Mouse (Mus musculus): ENCODE measurements around the gene Tmem269. TPM values are rescaled to one million over a fixed set of nuclear protein-coding genes. Genes with fewer than 3 reads are reported as not detected.

The Tmem269 gene
- total RNA-seq (2021), result not detected

DNA sequence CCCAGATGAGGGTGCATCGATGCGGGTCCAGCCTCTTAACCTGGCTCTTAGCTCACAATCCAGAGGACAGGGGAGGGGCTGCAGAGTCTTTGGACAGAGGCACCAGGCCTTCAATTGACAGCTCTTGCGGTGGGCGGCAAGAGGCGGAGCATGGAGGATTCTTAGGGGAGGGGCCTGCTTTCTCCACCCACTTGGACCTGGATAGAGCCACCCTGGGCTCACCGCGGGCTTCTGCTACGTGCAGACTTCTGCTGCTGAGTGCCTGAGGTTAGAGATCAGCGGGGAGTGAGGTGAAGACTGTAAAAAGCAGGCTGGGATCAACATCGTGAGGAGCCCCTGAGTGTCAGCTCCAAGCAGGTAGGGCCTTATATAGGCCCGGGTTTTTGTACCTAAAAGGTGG is at the start of gene Tmem269:
Tmem269 (minus strand) TSS at position 49 of the 400 bp plus-strand sequence.
- intact Hi-C loops (cut with DNase I), result no loop called here
- no peak for DNase-seq

DNA sequence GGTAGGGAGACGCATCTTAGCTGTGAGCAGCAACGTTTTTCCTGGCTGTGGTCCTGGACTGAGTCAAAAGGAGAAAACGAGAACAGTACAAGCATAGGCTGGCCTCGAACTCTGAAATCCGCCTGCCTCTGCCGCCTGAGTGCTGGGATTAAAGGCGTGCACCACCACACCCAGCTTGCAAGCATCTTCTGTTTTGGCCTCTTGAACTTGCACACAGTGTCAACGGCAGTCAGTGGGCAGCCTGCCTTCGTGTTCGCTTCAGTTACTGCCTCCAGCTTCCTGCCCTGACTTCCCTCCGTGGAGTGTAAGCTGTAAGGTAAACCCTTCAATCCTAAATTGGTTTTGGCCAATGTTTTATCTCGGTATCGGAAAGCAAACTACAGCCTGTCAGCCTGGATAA is 48.6 kb upstream of the Tmem269 start:
- intact Hi-C loops (cut with DNase I), result no loop called here
- DNase-seq, result no peak

DNA sequence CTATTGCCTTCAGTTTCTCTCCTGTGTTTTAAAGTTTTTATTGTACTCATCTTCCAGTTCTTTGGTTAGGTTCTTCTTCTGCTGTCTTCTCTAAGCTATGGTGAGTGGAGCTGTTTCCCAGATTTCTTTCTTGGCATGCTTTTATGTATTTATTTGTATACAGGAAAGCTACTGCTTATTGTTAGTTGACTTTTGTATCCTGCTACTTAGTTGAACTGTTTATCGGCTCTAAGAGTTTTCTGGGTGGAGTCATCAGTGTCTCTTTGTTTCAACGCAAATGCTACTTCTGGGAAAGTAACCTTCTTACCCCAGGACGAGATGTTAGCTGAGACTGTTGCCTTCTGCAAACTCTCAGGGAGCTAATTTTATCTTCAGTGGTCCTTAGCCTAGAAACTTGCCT is 45.4 kb upstream of the Tmem269 start:
- intact Hi-C loops (cut with DNase I), result no loop called here
- no peak for DNase-seq

DNA sequence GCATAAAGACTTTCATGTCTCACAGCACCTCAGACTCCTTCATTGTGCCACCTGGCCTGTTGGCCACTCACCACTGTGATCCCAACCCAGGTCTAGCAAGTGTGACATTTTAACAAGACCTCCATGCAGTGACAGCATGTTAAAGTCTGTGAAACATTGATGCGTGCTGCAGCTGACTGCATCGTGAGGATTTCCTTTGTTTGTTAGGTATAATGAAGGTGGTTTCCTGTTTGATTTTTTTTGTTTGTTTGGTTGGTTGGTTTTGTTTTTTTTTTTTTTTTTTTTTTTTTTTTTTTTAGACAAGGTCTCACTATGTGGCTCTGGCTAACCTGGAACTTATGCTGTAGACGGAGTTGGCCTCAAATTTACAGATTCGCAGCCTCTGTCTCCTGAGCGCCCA is 44.5 kb upstream of the Tmem269 start:
- intact Hi-C loops (cut with DNase I), result no loop called here
- no peak for DNase-seq

DNA sequence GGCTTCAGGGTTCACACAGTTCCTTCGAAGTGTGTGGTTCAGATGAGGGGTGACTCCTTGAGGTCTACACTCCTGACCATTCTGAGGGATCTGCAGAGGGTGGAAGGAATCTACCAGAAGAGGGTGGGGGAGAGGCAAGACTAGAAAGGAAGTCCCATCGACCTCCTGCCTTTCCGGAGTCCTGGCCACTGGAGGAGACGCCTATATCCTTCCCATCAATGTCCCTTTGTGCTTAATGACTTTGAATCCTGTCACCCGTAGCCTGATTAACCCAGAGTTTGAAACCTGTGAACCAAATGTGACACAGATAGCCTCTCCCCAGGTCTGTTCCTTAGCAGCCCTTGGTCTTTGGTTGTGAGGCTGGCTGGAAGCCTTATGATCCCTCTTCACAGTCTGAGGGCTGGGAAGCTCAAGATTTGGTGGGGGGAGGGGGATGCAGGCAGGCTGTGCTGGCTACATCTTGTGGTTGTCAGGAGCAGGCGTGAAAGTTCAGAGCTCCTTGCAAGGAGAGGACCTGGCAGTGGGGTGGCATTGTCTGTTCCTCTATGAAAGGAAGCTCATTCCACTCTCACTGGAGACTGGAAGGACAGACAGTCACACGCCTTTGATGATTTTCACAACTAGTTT is 43.2 kb upstream of the Tmem269 start:
- intact Hi-C loops (cut with DNase I), result no loop called here
- DNase-seq, result no peak

DNA sequence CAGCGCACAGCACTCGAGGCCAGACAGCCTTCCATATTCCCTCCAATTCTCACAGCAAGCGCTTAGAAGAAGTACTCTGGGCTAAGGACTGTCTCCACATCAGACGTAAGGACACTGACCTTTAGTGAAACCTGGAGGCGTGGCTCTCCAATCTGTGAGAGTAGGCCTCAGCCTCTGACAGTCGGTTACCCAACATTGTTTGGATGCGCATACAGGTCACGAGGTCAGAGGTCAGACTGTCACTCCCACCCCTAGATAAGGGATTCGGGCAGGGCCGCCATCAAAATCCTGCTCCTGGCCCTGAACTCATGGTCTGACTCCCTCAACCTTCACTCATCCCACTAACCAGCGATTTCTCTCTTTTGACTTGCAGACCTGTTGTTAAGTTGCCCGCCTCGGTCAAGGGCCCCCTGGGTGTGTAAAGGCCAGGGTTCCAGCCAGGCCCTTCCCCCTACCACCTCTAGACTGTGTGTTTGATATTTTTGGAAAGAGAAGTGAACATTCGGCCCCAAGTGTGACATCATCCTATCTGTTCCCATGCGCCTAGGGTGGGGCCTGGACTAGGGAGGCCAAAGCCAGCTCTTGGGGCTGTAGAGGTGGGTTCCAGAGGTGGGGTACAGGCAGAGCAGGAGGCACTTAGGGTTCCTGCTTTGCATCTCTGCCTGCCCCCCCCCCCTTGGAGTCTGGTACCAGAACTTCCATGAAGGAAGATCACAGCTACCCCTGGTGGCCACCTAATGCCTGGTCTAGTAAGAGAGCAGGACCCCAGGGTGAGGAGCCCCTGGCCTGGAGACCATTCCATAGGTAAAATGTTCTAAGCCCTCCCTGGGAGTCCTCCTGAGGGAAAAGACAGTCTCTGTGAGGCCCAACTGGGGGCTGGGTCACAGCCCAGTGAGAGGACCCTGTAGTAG is 41.6 kb upstream of the Tmem269 start:
- no peak for DNase-seq
- intact Hi-C loops (cut with DNase I), result no loop called here

DNA sequence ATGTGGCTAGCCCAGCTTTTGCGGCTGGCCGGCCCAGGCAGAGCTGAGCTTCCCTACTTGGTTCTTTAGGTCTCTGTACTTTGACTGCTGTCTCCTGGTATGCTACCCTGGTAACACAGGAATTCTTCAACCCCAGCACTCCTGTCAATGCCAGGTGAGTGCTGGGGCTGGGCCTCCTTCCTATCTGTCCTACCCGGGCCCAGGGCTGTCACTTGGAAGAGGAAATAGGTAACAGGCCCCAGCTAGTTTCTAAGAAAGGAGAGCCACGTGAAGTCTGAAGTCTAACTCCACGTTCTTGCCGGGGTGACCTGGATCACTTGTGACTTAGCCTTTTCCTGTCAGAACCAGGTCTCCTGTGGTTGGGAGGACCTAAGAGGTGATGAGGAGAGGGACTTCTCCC is 39.1 kb upstream of the Tmem269 start:
- DNase-seq, result no peak

DNA sequence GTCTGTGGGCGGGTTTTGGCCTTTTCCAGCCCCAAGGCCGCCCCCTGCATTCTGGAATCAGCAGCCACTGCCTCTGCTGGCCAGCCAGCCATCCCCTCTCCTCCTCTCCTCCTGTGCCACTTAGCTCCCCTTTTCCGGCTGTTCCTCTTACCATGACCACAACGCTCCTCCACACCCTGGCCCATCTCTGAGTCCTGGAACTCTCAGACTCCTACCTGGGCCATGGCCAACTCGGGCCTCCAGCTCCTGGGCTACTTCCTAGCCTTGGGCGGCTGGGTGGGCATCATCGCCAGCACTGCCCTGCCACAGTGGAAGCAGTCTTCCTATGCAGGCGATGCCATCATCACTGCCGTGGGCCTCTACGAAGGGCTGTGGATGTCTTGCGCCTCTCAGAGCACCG is 37.3 kb upstream of the Tmem269 start, which contains the start of gene Cldn19:
Cldn19 (plus strand) TSS at position 64 of the 400 bp plus-strand sequence.
- intact Hi-C loops (cut with DNase I), result no loop called here

More for the DNA sequence above, 39.1 kb upstream of the Tmem269 start:
- intact Hi-C loops (cut with DNase I), result no loop called here

DNA sequence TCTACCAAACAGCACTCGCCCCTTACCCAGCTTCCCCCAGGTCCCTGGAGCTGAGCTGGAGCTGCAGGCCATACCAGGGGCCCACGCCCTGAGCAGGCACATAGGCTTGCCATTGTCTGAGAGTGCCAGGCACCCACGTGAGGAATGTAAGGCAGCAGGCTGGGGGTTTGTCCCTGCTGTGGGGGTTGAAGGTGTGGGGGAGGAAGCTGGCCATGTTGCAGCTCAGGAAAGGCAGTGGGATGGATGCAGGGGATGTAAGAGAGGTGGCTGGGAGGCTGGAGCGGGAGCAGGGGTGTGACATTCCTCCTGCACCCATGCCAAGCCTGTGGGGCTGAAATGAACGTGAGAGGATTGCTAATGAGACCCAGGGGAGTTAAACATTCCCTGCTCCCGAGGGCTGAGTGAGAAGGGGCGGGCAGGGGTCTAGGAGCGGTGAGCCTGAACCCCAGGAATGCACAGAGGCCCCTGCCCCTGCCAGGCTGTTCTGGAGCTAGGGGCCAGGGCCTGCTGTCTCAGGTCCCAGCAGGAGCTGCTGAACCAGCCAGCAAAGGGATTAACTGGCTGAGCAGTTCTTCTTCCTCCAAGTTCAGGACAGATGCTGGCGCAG is 36.1 kb upstream of the Tmem269 start:
- no peak for DNase-seq
- intact Hi-C loops (cut with DNase I), result no loop called here

More for the DNA sequence above, 37.3 kb upstream of the Tmem269 start, which contains the start of gene Cldn19:
- no peak for DNase-seq

DNA sequence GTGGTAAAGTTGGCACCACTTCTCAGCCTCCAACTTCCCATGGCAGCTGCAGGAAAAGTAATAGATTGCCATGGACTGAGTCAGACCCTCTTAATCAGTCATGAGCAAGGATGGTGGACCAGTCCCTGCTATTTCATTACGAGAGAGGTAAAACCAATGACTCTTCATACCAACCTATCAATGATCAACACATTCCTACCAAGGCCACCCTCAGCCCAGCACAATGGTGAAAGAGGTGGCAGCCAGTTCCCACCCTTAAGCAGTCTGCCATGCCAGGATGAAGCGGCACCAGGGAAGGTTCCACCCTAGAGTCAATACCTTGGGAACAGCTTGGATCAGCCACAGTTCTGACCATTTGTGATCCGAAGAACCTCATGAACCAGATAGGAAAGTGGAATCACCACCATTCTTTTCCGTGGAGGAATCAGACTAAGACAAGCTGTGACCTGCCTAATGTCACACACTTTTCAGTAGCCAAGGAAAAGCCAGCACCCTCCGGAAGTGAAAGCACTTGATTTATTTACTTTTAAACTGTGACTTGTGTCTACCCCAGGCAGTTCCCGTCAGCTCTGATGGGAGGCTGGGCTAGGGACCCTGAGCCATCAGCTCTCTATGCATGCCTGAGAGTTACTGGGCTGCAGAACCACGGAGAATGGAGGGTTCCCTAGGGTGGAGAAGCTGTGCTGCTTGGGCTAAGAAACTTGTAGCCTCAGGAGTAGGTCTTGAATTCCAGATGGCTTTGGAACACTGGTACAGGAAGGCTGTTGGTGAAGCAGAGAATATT is 34.2 kb upstream of the Tmem269 start:
- intact Hi-C loops (cut with DNase I), result no loop called here
- DNase-seq, result no peak

DNA sequence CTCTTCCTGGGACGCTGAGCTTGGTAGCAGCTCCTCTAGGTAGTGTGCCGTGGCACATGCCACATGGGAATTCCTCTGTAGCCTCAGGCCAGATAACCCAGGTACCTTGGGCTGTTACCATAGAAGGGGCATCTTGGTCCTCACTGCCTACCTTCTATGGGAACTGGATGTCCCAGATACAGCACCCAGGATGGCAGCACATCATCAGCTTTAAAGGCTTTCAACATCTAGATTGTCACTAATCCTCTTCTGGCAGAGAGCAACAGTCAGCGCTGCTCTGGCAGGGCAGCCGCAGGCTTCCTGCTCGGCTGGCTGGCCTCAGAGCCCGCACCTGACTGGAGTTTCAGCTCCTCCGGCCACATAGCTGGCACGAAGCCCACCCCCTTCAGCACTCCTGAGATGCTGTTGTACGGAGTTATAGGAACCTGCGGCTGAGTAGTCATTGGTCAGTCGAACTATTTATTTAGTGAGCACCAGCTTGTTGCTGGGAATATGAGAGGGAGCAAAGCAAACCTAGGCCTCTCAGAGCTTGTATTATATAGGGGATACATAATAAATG is 30.5 kb upstream of the Tmem269 start:
- intact Hi-C loops (cut with DNase I), result loop anchor here (5.0 to 10.0 kb wide), 5 partner anchors 74 to 566 kb away; partner anchors contain the start of genes Foxj3, Frg2f1 and Ppih
- DNase-seq, result no peak

DNA sequence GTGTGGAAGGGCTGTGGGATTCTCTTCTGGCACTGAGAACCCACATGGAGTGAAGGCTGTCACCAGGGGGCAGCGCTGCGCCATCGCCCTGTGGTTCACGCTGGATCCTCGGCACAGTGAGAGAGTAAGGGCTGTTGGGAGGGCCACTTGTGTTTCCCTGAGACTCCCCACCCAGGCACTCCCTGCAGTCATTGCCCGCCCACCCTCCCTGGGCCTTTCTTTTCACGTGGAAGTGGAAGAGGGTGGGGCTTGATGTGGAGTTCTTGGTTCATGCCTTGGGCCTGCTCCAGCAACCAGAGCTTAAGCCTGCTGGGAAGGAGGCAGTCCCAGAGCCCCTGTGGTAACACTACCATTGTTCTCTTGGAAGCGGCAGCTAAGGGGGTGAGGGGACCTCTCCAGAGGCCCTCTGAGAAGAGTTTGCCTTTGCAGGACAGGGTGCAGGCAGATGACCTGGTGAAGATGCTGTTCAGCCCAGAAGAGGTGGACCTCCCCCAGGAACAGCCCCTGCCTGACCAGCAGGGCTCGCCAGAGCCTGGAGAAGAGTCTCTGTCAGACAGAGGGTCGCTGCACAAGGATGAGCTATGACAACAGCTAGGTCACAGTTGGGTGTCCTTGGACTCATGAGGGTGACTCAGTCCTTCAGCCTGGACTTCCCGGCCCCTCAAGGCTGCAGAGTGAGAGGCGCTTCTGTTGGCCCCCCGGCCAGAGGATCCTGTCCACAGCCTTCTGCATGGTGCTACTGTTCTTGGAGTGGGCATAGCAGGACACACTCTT is 29.6 kb upstream of the Tmem269 start:
- DNase-seq, result peak; percentile 83 to 88

DNA sequence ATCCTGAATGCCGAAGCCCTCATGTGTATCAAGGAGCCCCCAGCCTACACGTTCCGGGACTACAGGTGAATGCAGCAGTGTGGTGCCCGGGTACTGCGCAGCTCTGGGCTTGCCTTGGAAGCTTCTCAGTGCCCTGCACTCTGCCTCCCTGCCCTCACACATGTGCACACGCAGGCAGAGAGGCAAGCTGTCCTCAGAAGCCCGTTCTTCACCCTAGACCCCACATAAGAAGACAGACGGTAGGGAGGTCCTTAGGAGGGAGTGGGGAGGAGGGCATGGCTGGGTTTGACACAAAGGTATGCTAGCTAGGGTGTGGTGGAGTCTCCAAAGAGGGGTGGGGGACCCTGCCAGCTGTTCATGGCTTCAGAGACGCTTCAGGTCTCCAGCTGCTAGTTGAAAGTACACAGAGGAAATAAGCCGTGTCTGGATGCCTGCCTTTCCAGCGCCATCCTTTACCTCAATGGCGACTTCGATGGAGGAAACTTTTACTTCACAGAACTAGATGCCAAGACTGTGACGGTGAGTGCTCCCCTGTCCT is 28.7 kb upstream of the Tmem269 start:
- no peak for DNase-seq
- intact Hi-C loops (cut with DNase I), result loop anchor here (1.0 to 10.0 kb wide), 8 partner anchors 29 to 568 kb away; partner anchors contain the start of genes Foxj3, Frg2f1 and Ppih

More for the DNA sequence above, 29.6 kb upstream of the Tmem269 start:
- intact Hi-C loops (cut with DNase I), result loop anchor here (1.0 to 10.0 kb wide), 8 partner anchors 28 to 567 kb away; partner anchors contain the start of genes Foxj3, Frg2f1 and Ppih

DNA sequence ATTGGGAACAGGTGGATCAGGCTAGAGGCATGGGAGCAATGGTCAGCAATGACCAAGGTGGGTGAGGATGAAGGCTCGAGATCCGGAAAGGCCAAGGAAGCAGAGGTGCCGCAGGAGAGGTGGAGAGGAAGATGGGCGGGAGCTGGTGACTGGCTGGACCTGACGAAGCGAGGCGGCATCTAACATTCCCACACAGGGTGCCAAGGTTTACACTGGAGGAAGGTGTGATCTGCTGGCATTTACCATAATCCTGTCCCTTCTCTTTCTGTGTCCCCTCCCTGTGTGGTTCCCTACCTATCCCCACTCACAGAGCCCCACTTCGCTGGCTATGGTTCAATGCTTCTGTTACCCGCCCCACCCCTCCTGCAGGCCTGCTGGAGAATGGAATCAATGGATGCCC is 27.9 kb upstream of the Tmem269 start:
- intact Hi-C loops (cut with DNase I), result loop anchor here (5.0 to 10.0 kb wide), 5 partner anchors 76 to 569 kb away; partner anchors contain the start of genes Foxj3, Frg2f1 and Ppih
- DNase-seq, result no peak

DNA sequence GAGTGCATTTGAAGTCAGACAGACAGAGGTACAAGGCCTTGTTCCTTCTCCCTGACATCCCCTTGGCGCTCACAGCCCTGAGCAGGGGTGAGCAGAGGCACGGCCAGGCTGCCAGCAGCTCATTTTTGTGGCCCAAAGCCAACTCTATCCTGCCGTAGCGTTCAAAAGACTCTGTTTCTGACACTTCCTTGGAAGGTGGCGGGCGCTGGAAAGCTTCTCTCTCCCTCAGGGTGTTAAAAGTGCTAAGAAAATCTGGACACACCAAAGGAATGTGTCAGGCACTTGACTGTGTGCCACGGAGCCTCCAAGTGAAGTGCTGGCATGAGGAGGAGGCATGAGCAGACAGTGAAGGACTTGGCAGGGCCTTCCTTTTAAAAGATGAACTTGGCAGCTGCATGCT is 27.5 kb upstream of the Tmem269 start:
- intact Hi-C loops (cut with DNase I), result loop anchor here (5.0 to 10.0 kb wide), 5 partner anchors 77 to 569 kb away; partner anchors contain the start of genes Foxj3, Frg2f1 and Ppih
- DNase-seq, result peak; percentile 53 to 57

DNA sequence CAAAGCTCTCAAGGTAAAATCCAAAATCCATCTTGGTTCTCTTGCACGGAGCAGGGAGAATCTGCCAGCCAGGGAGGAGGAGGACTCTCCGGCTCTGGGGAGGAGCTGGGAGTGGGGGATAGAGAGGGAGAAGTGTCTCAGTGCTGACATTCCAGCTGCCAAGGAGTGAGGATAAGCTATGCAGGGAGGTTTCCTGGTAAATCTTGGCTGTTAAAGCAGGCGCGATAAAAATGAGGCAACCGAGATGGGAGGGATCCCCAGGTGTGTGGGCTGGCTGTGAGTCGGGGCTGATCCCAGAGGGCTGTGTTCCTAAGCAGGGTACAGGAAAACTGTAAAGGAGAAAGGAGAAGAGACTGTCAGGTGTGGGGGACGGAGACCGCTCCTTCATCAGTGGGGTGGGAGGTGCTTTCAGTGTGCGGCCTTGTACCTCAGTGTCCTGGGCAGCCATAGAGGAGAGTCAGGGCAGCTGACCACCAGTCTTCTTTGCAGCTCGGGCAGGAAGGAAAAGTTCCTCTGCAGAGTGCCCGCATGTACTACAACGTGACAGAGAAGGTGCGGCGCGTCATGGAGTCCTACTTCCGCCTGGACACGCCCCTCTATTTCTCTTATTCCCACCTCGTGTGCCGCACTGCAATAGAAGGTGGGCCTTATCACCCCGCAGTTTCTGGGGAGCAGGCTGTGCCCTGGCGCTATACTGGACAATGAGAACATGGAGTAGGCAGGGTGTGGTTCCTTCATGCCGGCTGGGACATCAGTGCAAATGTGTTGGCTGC is 26.6 kb upstream of the Tmem269 start:
- no peak for DNase-seq
- intact Hi-C loops (cut with DNase I), result loop anchor here (5.0 to 10.0 kb wide), 5 partner anchors 78 to 570 kb away; partner anchors contain the start of genes Foxj3, Frg2f1 and Ppih

DNA sequence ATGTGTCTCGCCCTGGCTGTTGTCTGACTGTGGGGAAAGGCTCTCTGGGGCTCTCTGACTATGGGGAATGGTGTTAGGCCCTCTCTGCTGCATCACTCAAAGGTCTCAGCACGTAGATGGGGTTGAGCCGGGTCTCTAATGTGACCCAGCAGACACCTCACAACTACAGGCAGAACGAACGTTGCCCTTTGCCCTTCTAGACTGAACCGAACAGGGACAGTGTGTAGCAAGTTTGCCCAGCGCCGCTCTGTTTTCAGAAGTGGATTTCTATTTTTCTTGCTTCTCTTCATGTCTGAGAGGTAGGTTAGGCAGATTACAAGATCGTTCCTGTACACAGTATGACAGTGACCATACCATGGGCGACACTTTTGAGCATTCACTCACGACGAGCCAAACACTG is 24.6 kb upstream of the Tmem269 start:
- intact Hi-C loops (cut with DNase I), result loop anchor here (10.0 kb wide), 2 partner anchors 382 to 572 kb away; no protein-coding TSS in a partner anchor
- no peak for DNase-seq

DNA sequence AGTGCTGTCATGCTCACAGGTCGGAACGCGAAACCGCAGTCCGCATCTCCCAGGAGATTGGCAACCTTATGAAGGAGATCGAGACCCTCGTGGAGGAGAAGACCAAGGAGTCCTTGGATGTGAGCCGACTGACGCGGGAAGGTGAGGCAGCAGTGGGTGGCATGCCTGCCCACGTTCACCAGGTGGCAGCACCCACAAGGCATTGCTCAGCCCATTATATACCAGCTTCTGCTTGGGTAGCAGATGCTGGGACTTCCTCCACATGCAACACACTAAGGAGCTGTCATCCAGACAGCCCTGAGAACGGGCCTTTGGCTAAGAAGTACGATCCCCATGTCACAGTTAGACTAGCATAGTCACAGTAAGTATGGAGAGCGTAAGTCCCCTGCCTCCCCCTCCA is 23.6 kb upstream of the Tmem269 start:
- peak in 1 of 2 experiments; percentile 59 for DNase-seq
- intact Hi-C loops (cut with DNase I), result loop anchor here (10.0 kb wide), 2 partner anchors 383 to 573 kb away; no protein-coding TSS in a partner anchor
